Mouse (Mus musculus): Measurements from ENCODE around the gene Mdfi.

DNA sequence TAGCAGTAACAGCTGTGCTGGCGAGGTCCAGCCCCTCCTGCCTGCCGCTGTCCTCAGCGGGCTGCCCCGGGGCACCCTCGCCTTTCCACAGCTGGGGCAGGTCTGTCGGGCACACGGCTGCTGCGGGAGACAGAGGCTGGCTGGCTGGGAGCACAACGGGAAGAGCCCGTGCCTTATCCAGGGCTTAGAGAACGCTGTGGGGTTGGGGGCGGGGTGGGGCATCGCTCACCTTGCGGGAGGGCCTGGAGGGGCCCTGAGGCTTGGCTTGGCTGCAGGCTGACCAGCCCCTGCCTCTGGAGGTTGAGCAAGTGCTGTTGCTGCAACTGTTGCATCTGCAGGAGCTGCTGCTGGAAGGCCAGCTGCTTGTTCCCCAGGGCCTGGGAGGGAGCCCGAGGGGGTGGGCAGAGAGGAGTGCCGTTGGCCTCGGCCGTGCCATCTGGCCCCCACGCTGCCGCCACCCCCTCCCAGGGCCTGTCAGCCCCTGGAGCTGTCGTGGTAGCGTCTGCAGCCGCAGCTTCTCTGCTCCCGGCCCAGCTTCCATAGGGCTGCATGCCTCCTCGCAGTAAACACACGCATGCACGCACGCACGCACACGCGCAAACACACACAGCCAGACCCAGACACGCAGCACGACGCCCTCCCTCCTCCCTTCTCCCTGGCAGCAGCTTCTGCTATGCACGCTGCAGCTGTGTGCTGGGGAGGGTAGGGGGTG lies 44.0 kb upstream of the Mdfi start:
- TF ChIP-seq CTCF (conservative IDR thresholded peaks at IDR 0.05; ENCODE audit: low read length) = no peak
- no peak for TF ChIP-seq POU5F1 (IDR thresholded peaks at IDR 0.05; ENCODE audit: borderline replicate concordance, low read length)
